Mouse (Mus musculus) T-helper 17 cell (primary cell): ENCODE measurements at regions not wholly inside any gene's neighbourhood (a gene's known extent, or its start where the extent isn't known, plus 50 kb on each side); places are given as distances from the start of the nearest gene placed in this dataset.

Source experiments
- in situ Hi-C, 2 experiments: fragments of 300-600 bp; cut with MboI, MseI; formaldehyde crosslinking; loops; 1 replicate in 1 of 2; 2 replicates in 1 of 2; pipeline ENCODE4 v1.15.1; 2025; ENCODE audit warnings: high pct_unique_total_duplicates in 2 of 2

DNA sequence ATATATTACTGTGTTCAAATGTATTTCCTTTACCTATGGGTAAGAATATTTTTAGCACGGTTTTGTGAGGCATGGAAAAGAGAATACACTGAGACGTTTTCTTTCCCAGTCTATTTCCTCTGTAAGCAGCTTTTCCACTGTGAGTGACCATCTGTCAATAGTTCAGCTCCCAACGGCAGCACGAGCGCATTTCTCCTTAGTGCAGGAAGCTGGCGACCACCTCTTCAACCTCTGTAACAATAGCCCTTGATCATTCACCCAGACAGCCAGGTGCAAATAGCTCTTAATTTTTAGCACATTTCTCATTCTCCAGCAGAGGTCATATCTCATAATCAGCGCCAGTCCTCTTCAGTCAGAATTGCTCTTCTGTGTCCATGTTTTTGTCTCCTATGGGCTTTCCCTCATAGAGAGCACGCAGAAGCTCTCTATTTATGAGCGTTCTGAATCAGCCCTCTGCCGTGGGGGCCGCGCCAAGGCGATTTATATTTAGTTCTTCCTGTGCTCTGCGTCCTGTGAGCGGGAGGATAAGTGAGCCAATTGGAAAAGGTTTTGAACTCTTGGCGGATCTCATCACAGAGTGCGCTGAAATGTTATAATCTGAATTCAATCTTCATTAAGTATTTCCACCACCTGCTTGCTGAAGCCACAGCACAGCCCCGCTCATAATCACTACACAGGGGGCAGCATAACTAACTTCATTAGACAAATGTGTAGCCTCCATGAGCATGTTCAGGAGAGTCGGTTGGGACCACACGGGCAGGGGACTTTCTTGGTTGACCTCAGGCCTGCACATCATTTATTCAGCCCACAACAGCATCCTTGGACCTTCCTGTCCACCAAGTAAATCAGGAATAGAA, 171.3 kb upstream of the Slc24a2 start:
- in situ Hi-C loops = no loop called here

DNA sequence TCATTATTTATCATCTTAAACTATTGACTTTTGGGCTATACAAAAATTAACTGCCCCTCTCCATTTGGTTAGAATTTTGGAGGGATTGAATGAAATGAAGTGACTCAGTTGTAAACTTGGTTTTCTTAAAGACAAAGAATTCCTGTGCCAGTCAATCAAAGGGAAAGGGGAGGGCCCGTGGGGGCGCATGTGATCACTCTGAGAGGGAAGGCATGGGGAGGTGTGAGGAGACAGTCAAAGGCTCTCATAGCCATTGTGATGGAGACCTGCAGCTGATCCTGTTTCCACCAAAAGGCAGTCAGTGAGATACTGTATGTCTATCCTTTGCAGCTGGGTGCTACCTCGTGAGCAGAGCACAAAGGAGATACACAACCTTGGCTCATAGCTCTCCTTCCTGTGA, 156.6 kb upstream of the Slc24a2 start:
- in situ Hi-C loops = loop anchor here in 1 of 2 experiments (10.0 kb wide), 1 partner anchor 1118 kb away; no protein-coding TSS in a partner anchor

DNA sequence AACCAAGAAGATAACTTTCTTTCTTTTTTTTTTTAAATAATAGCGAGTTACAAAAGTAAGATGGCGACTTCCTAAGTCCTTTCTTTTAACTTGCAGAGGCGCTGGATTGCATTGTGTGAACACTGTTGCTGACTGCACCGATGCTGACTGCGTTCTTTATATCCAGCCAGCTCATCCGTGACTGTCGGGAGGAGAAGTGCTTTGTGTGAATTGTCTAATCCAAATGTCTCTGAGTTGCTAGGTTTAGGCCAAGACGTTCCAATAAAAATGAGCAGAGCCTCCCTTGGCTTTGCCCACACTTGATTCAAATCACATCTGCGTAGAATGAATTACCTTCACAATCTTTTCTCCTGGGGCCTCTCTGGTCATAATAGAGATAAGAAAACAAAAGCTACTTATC, 156.0 kb upstream of the Slc24a2 start:
- in situ Hi-C loops = loop anchor here in 1 of 2 experiments (10.0 kb wide), 1 partner anchor 1119 kb away; no protein-coding TSS in a partner anchor

DNA sequence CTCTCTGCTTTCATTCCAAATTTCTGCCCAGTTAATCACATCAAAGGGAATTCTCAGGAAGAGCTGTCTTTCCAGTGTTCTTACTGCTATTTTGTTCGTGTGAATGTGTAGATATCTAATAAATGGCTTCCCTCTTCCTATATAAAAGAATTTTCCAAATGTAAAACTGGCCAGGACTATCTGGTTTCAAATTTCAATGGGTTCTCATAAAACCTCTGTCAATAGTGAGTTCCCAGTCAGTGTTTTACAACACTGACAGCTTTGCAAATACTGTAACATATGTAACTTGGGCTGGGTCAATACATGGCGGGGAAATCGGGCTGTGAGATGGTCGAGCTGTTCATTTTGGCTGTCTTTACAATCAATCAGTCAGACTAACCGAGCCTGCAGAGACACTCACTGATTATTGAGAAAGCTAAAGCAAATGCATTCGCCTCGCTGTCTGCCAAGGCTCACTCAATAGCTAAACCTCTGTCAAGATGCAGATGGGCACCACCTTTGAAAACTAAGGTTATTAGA, 155.0 kb upstream of the Slc24a2 start:
- in situ Hi-C loops = loop anchor here in 1 of 2 experiments (10.0 kb wide), 1 partner anchor 1120 kb away; no protein-coding TSS in a partner anchor

DNA sequence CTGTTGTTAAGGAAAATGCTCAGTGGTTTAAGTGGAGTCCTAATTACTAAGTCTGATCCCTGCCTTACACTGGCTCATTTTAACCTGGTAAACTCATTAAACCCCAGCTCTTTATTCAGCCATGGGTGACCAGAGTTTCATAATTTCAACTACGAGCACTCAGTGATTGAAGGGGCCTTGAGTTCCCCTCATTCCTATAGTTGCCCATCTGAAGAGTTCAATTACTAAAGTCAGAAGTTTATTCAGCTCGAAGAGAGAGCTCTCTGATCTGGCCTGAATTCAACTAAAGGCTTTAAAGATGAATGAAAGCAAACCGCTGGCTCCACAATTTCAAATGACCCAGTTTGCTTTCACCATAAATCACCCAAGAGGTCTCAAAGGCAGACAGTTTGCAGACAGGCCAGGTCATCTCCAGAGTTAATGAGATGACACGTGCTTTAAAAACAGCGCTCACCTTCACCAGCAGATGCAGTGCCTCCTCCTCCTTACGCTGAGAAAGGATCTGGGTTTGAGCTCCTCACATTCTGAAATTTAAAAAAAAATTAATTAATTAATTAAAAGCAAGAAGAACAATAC, 154.3 kb upstream of the Slc24a2 start:
- in situ Hi-C loops = loop anchor here in 1 of 2 experiments (10.0 kb wide), 1 partner anchor 1120 kb away; no protein-coding TSS in a partner anchor

DNA sequence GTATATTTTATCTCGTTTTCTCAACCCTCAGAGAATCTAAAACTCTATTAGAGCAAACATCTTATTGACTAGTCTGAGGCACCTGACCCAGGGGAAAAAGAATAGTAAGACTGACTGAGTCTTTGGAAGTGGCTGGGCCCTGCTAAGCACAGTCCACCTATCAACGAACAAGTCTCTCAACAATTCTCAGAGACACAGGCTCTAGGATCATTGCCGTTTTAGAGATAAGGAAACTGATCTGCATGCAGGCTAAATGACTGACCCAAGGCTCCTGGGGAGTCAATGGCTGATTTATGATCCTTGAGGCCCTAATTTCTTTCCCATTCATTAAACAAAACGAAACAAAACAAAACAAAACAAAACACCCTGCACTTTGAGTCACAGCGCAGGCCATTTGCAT, 150.4 kb upstream of the Slc24a2 start:
- in situ Hi-C loops = loop anchor here in 1 of 2 experiments (10.0 kb wide), 1 partner anchor 1124 kb away; no protein-coding TSS in a partner anchor

DNA sequence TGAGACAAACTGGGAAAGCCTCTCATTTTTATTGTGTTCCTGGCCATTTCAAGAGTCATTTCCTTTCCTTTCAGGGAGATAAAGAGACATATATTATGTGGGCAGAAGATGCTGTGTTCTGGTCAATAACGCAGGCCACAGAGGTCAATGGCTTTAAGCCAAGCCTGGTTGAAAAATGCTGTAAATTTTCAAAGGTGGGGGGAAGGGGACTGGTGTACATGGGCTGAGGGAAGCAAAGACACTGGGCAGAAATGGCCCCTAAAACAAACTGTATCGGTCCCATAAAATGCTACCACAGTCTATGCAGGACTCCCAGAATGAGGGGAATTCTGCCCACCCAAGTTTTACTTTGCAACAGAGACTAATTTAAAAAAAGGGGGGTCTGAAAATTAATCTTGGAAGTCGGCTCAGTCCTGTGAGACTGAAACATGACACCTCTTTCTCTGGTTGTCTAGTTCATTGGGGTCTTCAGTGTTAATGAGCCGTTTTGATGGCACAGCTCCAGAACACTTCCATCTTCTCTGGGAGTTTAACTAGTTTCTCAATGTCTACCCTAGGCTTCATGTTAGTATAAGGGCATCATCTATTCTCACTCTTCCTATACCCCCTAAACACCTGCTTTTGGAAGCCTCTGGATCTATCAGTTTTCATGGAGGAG, 149.4 kb upstream of the Slc24a2 start:
- in situ Hi-C loops = loop anchor here in 1 of 2 experiments (10.0 kb wide), 1 partner anchor 1125 kb away; no protein-coding TSS in a partner anchor

DNA sequence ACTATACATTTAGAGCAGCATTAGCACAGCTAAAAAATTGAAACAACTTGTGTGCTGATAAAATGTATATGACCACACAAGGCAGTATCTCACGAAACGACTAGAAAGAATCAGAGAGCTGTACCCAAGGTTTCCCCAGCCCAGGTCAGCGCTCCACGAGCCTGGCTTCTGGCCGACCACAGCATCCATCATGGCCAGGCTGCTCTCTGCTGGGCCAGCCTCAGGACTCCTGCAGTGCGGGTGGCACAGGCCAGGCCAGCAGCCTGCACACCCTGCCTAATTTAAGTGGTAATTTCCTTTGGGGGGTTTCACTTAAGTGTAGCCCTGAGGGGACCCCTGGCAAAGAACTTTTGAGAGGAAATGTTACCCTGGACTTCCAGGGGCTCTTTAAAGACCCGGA, 141.7 kb upstream of the Slc24a2 start:
- in situ Hi-C loops = loop anchor here in 1 of 2 experiments (25.0 kb wide), 1 partner anchor 665 kb away; the partner anchor contains the start of gene Mllt3

DNA sequence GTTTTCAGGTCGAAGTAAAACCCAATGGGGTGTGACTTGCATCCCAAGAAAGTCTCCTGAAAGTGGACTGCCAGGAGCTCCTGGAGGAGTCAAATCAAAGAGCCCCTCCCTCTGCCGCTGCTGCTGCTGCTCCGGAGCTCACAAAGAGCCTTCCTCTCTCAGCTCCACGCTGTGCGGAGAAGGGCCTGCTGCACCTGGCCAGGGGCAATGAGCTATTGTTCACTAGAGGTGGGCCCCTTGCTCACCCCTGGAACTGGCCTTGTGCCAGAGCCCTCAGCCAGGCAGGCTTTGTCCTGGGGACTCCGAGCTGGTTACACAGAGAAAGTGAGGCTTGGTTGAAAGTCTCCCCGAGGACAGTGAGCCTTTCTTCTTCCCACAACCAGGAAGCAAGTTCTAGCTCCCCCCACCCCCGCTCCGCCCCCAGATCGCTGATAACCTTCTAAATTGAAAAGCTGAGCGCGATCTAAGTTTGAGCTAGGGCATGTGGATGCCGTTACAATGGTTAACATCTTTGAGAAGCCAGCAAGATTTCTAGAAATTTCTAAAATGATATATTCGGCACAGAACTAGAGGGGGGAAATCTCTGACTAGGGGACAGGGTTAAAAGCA, 139.5 kb upstream of the Slc24a2 start:
- in situ Hi-C loops = loop anchor here (5.0 to 25.0 kb wide), 6 partner anchors 655 to 1175 kb away; partner anchors contain the start of gene Mllt3 (in 1 of the 2)

DNA sequence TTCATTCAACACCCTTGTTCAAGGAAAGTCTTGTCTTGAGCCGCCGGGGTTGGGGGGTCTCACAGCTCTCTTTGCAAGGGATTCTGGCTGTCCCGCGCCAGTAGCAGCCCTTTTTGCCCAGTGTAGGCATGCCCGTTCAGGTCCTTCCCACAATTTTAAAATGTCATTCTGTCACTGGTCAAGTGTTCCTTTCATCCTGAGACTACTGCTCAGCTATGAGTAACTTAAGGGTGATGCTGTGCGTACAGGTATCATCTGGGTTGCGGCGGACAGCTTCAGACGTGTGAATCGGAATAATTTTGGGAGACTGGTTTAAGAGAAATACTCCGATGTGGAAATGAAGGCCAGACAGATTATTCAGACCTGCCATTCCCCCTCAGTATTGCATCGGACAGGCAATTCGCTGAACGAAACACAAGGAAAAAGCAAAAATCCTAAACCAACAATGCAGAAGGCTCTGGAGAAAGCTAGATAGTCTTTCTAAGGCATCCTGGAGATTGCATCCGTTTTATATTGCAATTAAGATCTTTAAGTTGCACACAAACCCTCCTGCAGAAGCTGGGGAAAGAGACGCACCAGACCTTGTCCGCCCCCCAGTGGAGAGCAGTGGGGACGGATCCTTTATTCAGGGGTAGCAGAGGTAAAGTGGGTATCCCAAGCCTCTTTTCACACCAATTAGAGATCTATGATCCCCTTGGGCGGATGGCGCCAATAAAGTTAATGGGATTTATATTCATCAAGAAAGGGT, 138.3 kb upstream of the Slc24a2 start:
- in situ Hi-C loops = loop anchor here (5.0 to 25.0 kb wide), 6 partner anchors 656 to 1176 kb away; partner anchors contain the start of gene Mllt3 (in 1 of the 2)

DNA sequence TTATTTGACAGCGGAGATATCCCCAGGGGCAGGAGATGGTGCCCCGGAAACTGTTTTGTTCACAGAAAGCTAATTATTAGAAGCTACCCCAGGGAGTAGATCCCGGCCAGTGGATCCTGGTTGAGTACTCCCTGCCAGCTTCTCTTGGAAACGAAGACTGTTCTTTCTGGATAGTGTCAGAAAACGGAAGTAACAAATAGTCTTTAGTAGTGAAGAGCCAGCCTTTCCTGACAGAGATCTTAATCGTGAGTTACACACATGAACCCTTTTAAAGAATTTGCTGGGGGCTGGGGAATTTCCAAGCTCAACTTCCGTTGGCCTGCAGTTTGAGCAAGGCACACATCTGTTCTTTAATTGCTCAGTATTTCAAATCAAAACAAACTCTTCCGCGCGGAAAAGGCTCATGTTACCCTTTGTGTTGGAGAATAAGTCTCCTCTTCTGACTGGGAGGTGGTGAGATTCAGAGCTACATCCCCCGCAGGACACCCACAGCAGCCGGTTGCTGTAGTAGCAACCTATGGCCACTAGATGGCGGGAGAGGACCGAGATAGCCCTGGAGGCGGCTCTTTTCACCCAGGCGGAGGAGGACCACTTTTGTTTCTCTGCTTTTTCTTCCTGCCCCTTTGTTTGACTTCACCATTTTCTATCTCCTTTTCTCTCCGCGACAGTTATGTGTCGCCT, 137.6 kb upstream of the Slc24a2 start:
- in situ Hi-C loops = loop anchor here (5.0 to 25.0 kb wide), 6 partner anchors 657 to 1177 kb away; partner anchors contain the start of gene Mllt3 (in 1 of the 2)

DNA sequence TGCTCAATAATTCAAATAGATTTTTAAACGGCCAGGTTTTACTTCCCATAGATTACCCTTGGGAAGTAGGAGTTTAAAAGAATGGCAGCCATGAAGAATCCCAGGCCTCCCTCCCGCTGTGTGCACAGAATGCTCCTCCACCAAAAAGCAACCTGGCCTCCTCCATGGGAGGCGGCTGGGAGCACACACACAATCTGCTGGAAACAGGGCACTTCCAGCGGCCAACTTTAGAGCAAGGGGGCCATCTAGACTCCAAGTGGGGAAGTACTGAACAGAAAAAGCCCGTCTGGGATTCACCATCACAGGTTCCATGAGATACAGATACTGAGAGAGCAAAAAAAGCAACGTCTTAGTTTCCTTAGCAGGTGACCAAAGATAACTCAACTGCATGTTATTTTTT, 131.9 kb upstream of the Slc24a2 start:
- in situ Hi-C loops = loop anchor here (10.0 to 25.0 kb wide), 5 partner anchors 663 to 1183 kb away; partner anchors contain the start of gene Mllt3 (in 1 of the 2)

DNA sequence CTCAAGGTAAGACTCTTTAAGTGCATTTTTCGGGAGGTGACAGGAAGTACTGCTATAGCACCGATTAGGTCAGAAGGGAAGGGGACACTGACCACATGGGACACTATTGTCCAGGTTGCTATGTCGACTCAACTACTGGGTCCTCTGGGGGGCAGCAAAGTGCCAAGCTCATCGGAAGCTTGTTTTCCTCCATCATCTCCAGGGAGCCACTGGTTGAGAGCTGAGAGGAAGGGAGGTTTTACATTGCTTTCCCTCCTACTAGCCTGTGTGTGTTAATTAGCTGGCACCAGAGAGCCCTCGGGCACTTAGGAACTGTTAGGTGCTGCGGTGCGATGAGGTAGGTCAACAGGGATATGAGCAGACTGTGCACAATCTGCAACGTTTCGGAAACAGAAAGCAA, 129.2 kb upstream of the Slc24a2 start:
- in situ Hi-C loops = loop anchor here in 1 of 2 experiments (25.0 kb wide), 1 partner anchor 678 kb away; the partner anchor contains the start of gene Mllt3

DNA sequence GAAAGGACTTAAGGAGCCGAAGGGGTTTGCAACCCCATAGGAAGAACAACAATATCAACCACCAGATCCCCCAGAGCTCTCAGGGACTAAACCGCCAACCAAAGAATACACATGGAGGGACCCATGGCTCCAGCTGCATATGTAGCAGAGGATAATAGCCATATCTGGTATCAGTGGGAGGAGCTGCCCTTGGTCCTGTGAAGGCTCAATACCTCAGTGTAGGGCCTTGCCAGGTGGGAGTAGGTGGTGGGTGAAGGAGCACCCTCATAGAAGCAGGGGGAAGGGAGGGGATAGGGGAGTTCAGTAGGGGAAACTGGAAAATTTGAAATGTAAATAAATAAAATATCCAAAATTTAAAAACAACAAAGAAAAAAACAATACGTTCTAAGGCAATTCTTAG, 128.7 kb upstream of the Slc24a2 start:
- in situ Hi-C loops = loop anchor here in 1 of 2 experiments (25.0 kb wide), 1 partner anchor 678 kb away; the partner anchor contains the start of gene Mllt3

DNA sequence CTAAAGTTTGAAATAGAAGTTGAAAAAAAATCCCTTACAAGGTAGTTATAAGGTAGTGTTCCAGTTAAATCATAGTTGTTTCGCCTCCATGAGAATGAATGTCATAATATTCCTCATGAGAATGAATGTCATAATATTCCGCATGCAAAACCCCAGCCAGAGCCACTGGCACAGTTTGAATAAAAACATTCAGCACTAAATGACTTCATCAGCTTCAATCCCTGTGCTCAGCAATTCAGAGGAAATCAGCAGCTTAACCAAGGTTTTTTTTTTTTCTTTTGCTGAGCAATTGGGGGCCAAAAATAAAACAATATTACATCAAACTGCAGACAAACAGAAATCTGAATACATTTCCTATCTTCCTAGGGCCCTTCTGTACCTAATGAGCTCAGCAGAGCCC, 102.7 kb upstream of the Slc24a2 start:
- in situ Hi-C loops = no loop called here

DNA sequence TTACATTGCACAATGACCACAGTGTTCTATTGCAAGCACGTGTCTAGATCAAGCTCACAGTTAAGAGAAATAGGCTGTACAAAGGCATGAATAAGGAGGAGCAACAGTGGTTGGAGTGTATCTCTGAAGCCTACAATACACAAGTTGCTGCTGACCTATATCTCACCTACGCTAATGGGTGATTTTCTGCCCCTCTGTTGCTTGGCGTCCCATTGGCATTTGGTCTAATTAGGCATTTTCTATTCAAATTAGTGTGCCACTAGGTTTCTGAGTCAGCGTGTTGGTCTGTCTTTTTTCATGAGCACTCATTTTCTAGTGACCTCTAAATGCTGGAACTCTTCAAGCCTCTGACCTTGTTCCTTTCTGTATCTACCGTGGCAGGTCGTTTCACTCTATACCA, 98.9 kb upstream of the Slc24a2 start:
- in situ Hi-C loops = no loop called here

DNA sequence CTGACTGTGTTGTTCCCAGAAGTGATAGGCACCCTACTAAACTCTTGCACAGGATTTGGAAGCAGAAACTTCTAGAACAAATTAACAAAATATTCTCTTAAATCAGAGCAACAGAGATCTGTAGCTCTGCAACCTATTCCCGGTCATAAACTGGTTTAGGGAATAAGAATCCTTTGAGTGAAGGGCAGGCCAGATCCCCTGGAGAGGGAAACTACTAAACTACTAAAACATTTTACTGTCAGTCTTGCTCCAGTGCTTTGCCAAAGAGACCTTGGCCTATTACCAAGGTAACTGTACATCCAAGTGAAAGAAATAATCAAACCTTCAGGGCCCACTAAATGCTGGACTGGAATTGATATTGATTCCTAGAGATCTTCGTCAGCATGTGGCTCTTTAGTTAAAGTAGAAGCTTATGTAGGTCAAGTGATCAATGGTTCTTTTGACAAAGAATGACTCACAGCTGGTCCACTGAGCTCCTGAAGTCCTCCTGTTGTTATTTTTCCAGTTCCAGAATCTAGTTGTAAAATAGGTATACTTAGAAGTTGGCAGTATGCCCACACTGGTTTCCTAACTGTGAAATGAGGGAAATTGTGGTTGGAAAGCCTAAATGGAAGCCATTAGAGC, 91.6 kb upstream of the Slc24a2 start:
- in situ Hi-C loops = no loop called here

DNA sequence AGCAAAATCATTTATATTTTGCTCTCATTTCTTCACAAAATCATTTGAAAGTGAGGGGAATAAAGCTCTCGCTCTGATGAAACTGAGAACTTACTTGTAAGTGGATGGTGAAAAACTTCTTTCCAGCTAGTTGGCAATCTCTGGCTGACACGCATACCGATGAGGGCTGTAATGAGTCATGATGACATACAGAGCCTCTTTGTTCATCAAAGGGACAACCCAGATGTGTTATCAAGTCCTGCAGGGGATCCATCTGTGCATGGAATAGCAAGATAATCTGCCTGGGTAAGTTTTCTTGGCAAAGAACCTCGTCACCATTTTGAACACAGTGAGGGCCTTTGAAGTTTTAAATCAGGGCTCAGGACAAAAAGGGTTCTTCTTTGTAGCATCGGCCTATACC, 67.9 kb upstream of the Slc24a2 start:
- in situ Hi-C loops = no loop called here

DNA sequence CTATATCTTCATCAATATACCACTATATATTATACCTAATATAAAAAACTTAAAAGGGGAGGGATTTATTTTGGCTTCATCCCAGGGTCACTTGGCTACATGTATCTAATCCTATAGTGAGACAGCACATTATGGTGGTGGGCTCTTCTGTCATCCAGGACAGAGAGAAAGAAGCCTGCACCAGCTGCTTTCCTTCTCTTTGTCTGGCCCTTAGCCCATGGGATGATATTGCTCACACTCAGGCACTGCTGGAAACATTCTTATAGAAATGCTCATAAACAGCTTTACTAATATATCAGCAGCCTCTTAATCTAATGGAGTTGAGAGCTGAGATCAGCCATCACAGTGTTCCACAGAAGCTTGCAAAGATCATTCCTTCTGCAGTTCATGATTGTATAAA, 64.3 kb upstream of the Slc24a2 start:
- in situ Hi-C loops = no loop called here
